Mouse (Mus musculus) left cerebral cortex, postnatal 14 days (tissue): ENCODE results near the gene Cd19. TPM values are rescaled to one million over a fixed set of nuclear protein-coding genes. Genes with fewer than 3 reads are reported as not detected.

ENCODE experiments used
- DNase-seq, 2 experiments: peaks; one replicate each; pipeline ENCODE4 v3.0.0; 2021 to 2022; ENCODE audit warnings: low spot score in 2 of 2, mixed read lengths in 1 of 2
- intact Hi-C: fragments of 180-260 bp; cut with DNase I; formaldehyde crosslinking; loops from one replicate; pipeline ENCODE4 v1.15.1; 2025
- long read RNA-seq, 2 experiments: library from polyadenylated mRNA; stranded (forward); transcript quantifications; one replicate each; pipeline ENCODE4 v2.0.0; 2021
- total RNA-seq, 2 experiments: library from RNA; stranded (reverse); gene quantifications; 2 replicates each; pipeline ENCODE4 v1.2.3; 2021

The Cd19 gene
- total RNA-seq, result not detected
- long read RNA-seq, experiment 1, result 0 reads
- long read RNA-seq, experiment 2, result 0 reads

DNA sequence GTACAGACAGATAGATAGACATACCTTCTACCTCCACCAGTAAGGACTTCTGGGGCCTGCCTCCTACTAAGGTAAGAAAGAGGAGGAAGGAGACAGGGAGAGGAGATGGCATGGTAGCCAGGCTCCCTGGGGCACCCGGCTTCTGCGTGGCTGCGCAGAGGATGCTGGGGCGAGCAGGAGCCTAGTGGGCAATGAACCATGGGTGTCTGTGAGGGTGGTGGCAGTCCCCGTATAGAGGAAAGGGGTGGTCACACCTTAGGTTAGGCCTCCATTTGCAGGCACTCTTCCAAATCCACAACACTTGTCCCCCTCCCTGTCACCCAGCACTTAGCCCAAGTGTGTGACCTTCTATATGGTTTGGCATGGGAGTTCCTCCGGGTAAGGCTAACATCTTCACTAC lies at the start of gene Cd19:
TSS of gene Cd19 (minus strand) at position 165 of the 400 bp plus-strand sequence.
- intact Hi-C loops, result no loop called here
- no peak for DNase-seq

DNA sequence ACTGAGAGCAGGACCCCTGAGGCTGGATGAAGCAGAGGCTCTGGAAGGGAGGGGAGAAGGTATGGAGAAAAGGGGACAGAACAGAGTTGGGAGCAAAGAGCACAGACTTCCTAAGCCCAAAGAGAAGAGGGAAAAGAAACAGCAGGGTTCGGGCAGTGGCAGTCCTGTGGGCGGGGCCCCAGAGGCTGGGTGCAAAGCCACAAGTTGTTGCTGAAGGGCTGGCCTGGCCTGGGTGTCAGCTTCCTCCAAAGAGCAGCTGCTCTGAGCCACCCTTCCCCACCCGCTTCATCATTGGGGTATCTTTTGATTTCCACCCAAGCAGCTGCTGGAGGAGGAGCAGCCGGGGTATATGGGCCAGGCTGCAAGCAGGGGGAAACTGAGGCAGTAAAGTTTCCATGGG lies 49.4 kb upstream of the Cd19 start:
- intact Hi-C loops, result no loop called here
- no peak for DNase-seq

DNA sequence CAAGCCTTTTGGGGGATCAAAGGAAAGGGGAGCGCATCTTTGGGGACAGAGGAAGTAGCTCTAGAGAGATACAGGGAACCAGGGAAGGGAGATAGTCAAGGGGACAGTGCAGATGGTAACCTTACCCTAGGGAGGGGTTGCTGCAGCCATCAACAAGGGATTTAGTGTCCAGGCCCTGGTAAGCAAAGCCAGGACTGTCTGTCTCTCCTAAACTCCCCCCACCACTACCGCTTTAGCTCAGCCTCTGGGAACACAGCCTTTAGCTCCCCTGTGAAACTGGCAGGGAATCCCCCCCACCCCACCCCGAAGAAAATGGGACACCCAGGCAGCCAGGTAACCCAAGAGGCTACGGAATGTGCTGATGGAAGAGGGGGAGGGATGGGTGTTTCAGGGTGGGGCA lies 48.9 kb upstream of the Cd19 start:
- intact Hi-C loops, result no loop called here
- no peak for DNase-seq

DNA sequence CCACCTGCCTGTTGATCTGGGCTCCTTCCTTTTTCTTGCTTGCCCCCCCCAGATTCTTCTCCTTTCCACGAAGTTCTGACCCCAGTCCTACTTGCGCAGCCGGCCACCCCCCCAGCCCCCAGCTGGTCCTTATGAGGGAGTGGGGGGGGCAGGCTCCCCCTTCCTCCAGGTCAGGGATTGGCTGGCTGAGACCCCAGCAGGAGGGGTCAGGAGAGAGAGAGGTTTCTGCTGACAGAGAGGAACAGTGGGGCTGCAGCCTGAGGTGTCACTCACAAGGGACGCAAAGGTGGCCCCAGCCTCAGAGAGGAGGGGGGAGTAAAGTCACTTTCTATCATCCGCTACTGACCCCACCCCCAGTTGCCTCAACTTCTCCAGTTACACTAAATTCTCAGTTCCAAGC lies 48.3 kb upstream of the Cd19 start, which contains the start of gene Atp2a1:
TSS of gene Atp2a1 (minus strand) at position 105 of the 400 bp plus-strand sequence.
- intact Hi-C loops, result no loop called here
- DNase-seq, result no peak

DNA sequence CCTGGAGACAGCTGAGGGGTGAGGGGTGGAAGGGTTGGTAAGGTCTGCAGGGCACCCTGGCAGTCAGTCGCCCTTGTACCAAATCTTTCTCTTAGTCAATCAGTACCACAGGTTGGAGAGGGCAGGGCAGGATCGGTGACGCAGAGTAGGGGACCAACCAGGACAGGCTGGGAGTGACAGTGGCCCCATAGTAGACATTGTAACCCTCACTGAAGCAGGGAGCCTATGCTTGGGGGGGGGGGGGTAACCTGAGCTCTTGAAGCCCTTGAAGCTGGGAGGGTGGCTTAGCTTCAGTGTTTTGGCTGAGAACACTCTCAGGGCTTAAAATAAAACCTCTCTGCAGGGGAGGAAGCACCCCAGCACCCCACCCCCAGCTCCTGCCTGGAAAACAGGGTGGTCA lies 46.9 kb upstream of the Cd19 start:
- DNase-seq, result no peak
- intact Hi-C loops, result no loop called here

DNA sequence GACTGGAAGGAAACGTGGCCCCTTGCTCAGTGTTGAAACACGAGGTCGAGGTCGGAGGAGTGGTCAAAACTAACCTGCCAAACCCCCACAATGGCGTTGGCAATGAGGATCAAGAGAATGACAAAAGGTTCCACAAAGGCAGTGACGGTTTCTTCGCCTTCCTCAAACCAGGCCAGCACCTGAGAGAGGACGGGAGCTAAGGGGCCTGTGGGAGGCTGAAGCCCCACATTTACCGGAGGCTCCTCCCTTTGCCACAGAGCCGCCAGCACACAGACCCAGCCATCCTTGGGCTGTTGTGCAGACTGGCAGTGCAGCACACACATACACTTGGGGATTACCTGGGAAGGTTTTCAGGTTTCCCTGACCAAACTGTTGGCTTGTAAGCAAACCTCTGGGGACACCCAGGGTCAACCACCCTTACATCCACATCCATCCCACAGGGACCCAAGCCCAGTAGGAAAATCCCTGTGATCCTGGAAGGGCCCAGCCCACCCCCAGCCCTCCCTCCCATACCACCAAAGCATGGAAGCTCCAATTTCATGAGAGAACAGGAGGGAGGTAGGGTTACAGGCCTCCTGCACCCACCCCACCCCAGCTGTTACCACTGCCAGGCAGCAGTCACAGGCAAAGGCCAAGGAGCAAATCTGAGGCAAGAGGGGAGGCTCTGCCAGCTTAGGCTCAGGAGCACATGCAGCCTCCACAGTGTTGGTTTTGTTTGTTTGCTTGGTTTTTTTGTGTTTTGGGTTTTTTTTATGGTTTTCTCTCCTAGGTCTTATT lies 46.1 kb upstream of the Cd19 start:
- DNase-seq, result no peak
- intact Hi-C loops, result no loop called here

DNA sequence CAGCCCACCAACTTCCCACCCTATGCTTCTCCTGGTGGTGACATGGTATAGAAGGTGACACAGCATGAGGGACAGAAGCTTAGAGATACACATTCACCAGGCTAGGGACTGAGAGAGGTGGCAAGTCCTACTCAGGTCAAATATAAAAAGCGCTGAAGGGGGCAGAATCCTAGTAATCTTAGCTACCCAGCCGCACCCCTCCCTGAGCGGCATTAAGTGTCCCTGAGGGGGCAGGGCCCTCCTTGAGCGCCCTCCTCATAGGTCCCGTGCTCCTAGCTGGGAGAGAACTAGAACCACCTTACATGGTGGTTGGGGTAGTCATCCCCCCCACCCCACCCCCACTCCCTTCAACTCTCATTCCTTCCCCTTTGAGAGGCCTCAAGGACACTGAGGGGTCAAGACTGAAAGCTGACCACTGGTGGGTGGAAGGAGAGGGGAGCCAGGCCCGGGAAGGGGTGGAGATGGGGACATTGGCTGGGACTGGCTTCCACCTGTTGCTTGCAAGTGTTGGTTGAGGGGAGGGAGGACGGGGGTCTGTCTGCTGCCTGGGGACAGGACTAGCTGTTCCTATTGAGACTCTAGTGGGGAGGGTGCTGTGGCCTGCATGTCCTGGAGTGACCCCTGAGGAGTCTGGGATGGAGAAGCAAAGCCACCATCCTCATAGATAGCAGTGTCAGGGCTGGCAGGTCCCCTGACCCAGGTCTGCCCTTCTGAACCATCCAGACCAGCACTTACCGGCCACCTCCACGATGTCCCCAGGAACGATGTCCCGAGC lies 44.3 kb upstream of the Cd19 start:
- intact Hi-C loops, result loop anchor here (5.0 kb wide), 1 partner anchor 52 kb away; no protein-coding TSS in a partner anchor
- no peak for DNase-seq

DNA sequence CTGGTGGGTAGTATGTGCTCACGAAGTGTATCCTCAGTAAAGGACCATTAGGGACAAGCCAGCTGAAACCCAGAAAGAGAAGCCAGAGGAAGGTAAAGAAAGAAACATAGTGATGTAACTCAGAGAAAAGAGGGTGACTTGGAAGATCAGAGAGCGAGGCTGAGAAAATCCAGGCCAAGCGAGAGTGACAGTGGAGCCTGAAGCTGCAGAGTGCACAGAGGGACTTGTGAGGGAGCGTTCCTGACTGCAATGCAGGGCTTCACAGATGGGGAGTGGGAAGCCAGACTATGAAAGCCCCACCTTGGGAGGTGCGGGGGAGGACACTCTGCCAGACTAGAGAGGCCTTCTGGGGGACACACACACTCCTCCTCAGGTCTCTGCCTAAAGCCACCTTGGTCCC lies 43.5 kb upstream of the Cd19 start:
- DNase-seq, result no peak
- intact Hi-C loops, result loop anchor here (5.0 kb wide), 1 partner anchor 51 kb away; no protein-coding TSS in a partner anchor

DNA sequence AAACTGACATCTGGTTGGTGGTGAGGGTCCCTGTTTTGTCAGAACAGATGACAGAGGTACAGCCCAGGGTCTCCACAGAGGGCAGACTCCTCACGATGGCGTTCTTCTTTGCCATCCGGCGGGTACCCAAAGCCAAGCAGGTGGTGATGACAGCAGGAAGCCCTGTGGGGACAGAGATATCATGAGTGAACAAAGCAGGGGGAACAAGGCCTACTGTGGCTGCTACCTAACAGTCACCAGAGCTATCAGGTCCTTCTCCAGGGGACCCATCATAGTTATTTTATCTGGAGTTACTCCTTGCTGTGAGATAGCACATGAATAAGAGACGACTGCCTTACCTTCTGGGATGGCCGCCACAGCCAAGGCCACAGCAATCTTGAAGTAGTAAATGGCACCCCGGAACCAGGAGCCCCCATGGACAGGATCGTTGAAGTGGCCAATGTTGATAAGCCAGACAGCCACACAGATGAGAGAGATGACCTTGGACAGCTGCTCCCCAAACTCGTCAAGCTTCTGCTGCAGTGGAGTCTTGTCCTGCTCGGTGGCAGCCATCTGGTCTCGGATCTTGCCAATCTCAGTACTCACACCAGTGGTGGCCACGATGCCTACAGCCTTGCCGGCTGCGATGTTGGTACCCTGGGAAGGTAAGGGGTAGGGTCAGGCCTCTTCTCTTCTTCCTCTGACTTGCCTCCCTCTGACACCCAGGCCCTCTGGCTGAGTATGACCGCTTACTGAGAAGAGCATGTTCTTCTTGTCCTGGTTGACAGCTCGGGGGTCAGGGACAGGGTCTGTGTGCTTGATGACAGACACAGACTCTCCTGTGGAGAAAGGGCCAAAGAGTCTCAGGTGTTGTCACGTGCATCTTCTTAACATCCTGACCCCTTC lies 41.9 kb upstream of the Cd19 start:
- DNase-seq, result no peak
- intact Hi-C loops, result loop anchor here (5.0 kb wide), 1 partner anchor 49 kb away; no protein-coding TSS in a partner anchor

DNA sequence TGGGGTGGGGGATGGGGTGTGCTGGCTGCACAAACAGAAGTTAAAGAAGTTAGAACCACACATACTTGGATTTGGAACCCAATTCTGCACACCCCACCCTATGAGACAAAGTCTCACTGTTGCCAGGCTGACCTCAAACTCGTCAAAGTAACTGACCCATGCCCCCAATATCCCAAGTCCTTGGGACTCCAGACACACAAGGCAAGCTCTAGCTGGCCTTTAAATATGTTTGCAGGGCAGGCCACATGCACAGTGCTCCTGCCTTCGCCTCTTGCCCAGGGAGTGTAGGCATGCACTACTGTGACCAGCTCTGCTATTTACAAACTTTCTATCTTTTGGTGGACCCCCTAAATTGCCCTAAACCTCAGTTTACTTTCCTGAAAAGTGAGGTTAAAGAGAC lies 40.6 kb upstream of the Cd19 start:
- intact Hi-C loops, result loop anchor here (5.0 kb wide), 1 partner anchor 48 kb away; no protein-coding TSS in a partner anchor
- DNase-seq, result no peak

DNA sequence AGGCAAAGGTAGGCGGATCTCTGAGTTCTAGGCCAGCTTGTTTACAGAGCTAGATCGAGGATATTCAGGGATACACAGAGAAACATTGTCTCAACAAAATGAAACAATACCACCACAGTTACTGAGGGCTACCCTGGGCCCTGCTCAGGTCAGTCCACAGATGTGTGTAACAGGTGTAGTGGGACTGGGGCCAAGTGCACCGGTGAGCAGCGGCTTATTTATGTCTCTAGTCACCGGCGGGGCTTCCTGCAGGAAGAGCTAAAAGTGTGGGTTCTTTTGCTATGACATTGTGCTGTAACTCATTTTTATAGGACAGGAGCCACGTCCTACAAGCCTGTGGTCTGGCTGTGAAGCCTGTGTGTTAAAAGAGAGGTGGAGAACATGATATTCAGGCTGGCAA lies 39.2 kb upstream of the Cd19 start:
- no peak for DNase-seq
- intact Hi-C loops, result no loop called here

DNA sequence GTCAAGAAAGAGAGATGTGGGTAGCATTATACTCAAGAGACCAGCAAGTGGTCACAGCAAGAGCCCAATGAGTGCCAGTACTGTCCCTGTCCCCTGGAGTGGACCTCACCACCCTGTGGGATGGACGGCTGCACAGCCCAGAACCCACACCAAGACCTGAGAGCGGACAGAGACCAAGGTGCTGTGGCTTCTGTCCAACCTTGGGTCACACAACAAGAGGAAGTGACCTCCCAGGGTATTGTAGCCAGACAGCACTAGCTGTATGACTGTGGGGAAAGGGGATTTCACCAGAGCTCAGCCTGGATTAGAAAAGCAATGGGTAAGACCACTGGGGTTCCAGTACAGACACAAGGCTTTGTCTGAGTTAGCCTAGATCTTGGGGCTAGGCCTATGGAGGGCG lies 37.6 kb upstream of the Cd19 start:
- intact Hi-C loops, result no loop called here
- no peak for DNase-seq

DNA sequence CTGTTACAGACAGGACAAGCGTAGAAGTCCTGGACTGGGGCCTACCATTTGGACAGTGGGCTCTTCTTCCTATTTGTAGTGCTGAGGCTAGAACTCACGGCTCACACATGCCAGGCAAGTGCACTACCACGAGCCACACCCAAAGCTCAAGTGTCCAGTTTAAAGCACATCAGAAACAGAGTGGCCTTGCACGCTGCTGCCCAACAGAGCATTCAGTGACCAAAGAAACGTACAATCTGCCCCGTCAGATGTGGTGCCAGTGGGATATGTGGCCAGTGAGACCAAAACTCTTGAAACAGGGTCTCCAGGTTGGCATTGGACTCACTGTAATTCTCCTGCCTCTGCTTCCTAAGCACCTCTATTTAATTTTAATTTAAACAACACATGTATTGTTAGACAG lies 36.0 kb upstream of the Cd19 start:
- no peak for DNase-seq
- intact Hi-C loops, result no loop called here

DNA sequence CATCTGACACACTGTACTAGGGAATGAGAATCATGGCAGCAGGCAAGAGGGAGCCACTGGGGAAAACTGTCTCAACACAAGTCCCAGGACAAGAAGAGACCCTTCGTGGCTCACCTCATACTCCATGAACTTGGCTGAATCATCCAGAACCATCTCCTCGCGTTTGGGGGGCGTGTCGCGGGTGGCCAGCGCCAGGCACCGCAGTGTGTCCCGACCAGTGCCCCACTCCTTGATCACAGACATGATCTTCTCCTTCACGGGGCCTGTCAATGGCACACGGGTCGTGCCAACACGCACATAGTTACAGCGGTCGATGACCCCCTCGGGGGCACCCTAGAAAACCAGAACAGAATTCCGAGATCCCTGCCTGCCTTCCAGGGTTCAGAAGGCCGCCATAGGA lies 35.3 kb upstream of the Cd19 start:
- intact Hi-C loops, result no loop called here
- no peak for DNase-seq

DNA sequence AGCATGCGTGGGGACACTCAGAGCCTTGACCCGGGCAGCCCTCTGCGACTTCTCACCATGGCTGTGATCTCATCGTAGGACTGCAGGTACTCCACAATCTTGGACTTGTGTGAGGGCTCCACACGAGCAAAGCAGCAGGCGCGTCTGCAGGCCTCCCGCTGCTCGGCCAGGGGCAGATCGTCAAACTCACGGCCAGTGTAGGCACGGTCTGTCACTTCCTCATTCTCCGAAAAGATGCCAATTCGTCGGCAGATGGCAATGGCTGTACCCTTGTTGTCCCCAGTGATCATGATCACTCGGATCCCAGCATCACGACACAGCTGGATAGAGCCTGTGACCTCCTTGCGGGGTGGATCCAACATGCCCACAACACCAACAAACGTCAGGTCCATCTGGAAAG lies 33.8 kb upstream of the Cd19 start:
- intact Hi-C loops, result no loop called here
- DNase-seq, result no peak

DNA sequence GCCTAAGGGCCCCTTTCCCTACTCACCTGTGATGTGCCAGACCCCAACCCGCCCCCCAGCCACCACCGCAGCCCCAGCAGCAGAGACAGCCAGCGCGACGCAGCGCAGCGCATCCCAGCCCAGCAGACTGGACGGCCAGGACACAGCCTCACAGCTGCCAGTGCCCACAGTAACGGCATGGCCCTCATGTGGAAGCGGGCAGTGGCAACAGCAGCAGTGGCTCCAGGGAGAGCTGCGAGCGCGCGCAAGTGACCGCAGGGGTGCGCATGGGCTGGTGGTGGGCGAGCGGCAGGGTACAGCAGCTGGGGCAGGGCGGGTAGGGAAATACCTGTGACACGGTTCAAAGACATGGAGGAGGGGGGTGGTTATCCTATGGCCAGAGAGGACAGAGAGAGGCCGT lies 31.5 kb upstream of the Cd19 start:
- intact Hi-C loops, result no loop called here
- no peak for DNase-seq

DNA sequence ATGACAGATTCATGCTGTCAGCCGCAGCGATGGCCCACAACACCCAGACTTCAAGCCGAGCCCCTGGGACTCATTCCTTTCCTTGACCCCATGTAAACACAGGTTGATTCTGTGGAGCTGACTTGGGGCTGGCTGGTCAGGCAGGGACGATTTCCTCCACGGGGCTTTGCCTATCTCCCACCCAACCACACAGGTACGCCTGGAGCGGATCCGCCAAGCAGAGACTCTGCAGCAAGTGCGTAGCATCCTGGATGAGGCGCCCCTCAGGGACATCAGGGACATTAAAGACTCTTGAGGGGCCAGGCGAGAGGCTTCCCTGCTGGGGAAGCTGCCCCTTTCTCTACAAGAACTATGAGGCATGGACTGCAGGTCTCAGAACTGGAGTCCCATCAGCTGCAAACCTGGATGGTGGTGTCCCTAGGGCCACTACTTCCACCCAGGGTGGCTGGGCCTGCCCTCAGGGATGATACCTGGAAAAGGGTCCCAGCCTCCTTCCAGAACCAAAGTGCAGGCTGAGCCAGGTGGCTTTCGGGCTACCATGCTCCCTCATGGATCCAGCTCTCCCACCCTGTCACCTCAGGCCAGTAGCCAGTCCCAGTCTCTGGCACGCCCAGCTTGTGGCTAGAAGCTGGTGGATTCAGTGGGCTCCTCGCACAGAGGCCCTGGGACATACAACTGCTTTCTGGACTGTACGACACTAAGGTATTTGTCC lies 30.6 kb upstream of the Cd19 start:
- intact Hi-C loops, result no loop called here
- no peak for DNase-seq

DNA sequence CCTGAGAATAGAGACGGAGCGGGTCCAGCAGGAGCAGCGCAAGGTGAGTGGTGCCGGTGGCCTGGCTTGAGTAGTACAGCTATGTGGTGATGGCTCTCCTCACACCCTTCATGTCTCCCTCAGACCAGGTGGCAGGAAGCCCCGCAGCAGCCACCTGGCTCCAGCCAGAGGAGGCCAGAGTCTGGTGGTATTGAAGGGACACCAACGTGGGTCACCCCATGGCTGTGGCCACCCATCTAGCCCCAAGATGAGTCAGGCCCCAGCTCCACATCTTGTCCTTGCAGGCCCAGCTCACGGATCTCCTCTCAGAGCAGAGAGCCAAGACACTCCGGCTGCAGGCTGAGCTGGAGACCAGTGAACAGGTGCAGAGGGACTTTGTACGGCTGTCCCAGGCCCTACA lies 29.8 kb upstream of the Cd19 start:
- no peak for DNase-seq

DNA sequence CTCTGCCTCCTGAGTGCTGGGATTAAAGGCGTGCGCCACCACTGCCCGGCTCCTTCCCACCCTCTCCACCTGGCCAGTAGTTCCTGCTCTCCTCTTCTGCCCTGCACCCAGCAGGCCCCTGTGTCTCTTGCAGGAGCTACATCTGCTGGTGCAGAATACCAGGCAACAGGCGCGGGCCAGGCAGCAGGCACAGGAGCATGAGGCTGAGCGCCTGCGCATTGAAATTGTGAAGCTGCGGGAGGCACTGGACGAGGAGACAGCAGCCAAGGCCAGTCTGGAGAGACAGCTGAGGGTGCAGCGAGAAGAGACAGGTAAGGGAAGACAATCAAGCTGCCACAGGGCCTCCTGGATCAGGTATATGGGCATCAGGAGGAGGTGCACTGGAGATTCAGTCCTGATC lies 29.3 kb upstream of the Cd19 start:
- intact Hi-C loops, result no loop called here

More for the DNA sequence above, 29.8 kb upstream of the Cd19 start:
- intact Hi-C loops, result no loop called here

More for the DNA sequence above, 29.3 kb upstream of the Cd19 start:
- no peak for DNase-seq
